Mouse (Mus musculus) monocyte, adult 2 months (primary cell): ENCODE results near the gene Ern1.

ENCODE experiments used
- DNase-seq, 2 experiments: peaks; one replicate each; pipeline ENCODE4 v3.0.0; 2022; ENCODE audit warnings: low spot score in 2 of 2, low read depth in 1 of 2

The Ern1 gene

DNA sequence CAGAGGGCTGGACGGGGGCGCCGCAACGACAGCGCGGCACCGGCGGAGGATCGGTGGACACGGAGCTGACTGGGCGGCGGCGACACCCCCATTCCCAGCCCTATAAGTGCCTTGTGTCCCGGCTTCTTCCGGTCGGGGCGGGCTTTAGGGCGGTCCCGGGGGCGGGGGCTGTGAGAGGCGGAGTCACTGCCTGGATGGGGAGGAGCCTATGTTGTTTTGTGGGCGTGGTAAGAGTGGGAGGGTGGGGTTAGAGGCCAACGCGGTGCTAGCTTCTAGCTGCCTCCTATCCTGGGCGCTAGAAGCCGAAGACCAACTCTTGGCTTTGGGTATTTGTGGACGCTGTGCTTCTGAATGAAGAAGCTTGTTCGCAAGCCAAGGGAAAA is at the start of gene Ern1:
Gene Ern1, minus strand, starts transcription at position 120 of the 383 bp plus-strand sequence.
- peak; percentile 87 to 98 for DNase-seq

GRCm38 (mm10) chr11:106536253-106536912 is 48.7 kb upstream of the Ern1 start:
- no peak for DNase-seq

- no peak for DNase-seq
Observed at GRCm38 (mm10) chr11:106535660-106536252, 48.1 kb upstream of the Ern1 start.

- no peak for DNase-seq
Observed at GRCm38 (mm10) chr11:106532248-106532790, 44.7 kb upstream of the Ern1 start.

DNA sequence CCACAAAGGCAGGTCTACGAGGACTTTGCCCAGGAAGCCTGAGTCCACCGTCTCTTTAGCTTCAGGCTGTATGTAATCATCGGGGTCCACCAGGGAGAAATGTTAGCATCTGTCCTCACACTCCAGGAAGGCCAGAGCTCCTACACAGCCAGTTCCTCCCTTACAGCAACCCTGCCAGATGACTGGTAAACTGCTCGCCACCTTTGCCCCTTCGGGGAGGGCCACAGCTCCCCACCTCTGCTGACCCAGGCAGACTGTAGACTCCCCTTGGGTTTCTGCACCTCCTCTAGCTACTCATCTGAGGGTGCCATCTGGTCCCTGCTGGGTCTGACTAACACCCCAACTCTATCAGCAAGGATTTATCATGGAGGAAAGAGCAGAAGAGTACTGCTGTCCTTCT is 42.1 kb upstream of the Ern1 start:
- DNase-seq: no peak

DNA sequence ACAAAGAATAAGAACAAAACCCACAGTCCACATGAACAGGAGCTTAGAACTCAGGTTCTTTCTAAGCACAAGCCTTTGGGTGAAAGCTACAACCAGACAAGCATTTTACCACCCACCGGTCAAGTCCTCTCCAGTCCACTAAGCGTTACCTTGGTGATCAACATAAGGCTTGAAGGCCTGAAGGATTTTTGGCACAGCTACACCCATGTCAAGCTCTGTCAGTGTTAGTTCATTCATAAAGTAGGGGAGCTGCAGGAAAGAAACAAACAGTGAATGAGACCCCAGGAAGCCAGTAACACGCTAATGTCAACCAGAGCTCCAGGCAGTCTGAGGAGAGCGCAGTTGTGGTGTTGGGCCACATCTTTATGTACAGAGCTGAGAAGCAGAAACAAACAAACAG is 41.5 kb upstream of the Ern1 start:
- DNase-seq: no peak

DNA sequence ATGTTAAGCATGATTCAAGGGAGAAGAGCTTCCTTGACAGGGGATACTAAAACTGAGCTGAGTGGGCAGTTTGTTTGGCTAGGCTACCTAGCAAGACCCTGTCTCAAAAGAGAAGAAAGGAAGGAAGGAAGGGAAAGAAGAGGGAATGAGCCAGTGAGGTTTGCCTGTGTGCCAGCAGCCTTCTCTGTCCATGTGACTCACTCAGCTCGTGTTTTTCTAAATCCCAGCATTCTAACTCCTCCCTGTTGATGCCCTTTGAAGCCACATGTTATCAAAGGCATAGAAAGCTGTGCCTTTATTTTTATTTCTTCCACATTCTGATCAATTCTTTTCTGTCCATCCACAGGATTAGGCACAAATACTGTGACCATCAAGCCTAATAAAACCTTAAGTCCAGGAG is 40.3 kb upstream of the Ern1 start:
- no peak for DNase-seq

- no peak for DNase-seq
Observed at GRCm38 (mm10) chr11:106527147-106527821, 39.6 kb upstream of the Ern1 start.

DNA sequence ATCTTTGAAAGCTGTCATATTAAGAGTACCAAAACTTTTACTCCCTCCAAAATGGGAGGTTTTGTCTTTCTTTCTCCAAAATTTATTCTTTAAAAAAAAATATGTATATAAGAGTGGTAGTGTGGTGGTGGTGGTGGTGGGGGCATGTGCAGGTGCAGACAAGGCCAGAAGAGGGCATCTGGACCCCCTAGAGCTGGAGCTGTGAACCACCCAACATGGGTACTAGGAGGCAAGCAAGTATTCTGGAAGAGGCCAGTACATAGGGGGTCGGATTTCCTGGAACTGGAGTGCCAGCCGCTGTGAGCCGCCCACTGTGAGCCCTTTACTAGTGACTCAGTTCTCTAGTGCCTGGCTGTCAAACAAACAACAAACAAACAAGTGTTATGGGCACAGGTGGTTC is 34.9 kb upstream of the Ern1 start:
- no peak for DNase-seq

- DNase-seq: no peak
Observed at GRCm38 (mm10) chr11:106521612-106522011, 34.0 kb upstream of the Ern1 start.

DNA sequence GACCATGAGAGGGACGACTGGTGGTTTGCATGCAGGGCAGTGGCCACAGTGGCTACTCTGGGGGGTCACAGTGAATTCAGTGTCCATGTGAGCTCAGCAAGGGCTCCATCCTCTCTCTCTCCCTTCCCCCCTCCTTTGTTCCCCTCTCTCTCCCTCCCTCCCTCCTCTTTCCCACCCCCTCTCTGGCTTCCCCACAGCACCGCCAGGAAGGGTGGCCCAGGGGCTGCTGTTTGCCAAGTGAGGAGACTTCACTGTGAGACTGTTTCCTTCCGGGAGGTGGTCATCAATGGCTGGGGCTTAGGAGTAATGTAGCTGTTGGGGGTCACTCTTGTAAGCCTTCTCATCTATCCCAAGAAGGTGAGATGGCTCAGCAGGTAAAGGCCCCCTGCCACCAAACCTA is 32.8 kb upstream of the Ern1 start:
- DNase-seq: no peak

- no peak for DNase-seq
Observed at GRCm38 (mm10) chr11:106519519-106519918, 31.9 kb upstream of the Ern1 start.

GRCm38 (mm10) chr11:106518391-106518790 is 30.7 kb upstream of the Ern1 start:
- DNase-seq: no peak

DNA sequence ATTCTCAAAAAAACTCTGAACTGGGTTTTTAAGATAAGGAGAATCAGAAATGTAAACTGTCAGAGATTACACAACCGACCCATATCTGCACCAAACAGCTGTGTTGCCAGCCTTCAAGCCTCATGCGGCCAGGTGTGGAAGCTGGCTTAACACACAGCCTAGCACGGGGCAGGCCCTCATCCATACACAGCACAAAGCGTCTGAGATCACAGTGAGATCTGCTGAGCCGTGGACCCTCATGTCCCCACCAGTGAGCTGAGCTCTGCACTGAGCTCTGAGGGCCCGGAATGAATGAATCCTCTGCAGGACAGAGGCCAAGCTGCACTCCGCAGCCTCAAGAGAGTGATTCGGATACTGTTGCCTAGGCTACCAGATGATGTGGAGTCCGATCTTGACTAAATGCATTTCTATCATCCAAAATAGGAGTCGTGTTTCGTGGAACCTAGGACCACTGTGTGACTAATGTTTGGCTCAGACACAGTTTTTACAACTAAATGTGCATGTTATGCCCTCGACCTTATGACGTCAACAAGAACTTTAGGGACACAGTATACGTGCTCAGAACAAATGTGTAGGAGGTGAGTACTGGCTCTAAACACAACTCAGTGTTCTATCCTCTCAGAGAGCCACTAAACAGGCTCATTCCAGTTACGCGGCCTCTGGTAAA is 27.6 kb upstream of the Ern1 start:
- no peak for DNase-seq

DNA sequence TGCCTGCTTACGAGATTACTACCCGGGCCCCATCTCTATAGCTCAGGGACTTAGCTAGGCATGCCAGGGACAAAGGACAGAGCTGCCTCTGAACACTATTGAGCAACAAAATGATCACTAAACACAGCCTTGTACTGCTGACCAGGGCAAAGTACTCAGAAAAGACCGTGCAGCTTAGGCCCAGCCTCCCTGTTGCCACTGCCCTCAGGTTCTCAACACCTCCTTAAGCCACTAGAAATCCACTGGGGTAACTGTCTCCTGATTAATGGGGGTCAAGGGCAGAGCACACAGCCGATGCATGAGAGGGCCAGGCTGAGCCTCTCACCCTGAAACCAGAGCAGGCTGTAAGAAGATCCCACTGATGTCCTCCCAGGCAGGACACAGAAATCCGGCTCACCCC is 26.8 kb upstream of the Ern1 start:
- no peak for DNase-seq

GRCm38 (mm10) chr11:106513166-106513565 is 25.5 kb upstream of the Ern1 start:
- DNase-seq: no peak

DNA sequence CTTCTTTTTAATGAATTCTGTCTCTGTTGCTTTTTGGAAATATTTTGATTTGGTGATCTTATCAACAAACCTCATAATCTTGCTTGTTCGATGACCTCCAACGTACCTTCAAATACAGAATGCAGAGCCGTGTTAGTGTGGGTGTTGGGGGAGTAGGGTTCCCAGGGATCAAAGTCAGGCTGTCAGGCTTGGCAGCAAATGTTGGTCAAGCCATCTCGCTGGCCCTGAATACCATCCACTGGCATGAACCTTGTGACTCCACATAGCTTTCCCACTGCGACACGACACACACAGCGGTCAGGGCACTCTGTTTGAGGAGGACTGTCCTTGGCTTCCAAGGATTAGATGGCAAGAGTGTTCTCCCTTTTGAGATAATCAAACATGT is 24.3 kb upstream of the Ern1 start:
- DNase-seq: no peak

DNA sequence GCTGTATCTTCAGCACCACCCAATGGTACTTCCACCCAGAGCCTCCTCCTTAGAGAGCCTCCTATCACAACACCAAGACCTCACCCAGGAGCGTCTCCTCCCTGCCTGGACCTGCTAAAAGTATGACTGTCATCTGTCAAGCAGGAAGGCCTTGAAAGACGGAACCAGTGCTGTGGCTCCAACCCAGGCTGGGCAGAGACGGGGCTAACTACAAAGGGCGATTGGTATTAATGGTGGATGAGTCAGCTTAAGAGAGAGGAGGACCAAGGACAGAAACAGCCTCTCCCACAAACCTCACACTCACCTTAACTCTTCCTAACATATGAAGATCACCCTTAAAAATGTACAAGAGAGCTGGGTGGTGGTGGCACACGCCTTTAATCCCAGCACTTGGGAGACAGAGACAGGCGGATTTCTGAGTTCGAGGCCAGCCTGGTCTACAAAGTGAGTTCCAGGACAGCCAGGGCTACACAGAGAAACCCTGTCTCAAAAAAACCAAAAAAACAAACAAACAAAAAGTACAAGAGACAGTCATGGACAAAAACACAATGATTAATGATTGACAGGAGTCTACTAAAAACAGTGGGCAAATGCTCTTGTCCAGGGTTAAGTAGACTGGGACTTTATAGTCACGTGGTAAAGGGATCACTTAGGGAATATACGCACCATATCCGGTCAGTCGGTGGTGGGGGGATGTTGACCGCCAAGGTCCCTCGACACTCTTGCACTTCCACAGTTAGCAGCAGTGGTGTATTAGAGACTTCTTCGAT is 23.8 kb upstream of the Ern1 start:
- DNase-seq: no peak

- no peak for DNase-seq
Observed at GRCm38 (mm10) chr11:106507638-106508037, 20.0 kb upstream of the Ern1 start.

DNA sequence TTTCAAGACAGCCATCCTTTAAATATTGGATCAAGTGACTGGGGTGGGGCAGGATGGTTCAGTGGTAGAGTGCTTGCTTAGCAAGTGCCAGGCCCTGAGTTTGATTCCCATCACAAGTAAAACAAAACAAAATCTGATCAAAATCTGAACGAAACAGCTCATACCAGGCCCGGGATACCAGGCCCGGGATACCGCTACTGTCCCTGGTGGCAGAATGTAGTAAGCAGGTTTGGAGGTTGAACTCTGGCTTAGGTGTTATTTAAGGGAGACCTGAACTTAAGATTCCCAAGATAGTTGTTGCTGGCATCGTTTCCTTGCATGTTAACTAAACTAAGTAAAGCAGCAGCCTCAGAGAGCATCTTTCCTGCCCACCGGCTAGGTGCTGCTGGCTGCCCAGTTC is 18.6 kb upstream of the Ern1 start:
- DNase-seq: no peak

DNA sequence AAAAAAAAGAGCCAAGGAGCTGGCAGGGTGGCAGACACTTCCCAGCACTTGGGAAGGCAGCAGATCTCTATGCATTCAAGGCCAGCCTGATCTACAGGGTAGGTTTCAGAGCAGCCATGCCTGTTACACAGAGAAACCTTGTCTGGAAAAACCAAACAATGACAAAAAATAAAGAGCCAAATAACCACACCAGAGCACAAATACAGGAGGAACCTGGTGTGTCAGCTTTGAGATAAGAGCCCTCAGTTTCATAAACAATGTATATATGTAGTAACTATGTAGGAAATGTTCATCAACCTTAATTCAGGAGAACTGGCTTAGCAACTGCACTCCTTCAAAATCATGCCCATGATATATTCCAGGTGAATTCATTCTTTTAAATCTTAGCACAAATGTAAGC is 16.5 kb upstream of the Ern1 start:
- no peak for DNase-seq
